Mouse (Mus musculus) liver, adult 2 months (tissue): ENCODE data around the gene Senp6. TPM values are rescaled to one million over a fixed set of nuclear protein-coding genes. Genes with fewer than 3 reads are reported as not detected.

Source experiments
- DNase-seq: peaks from one replicate; pipeline ENCODE4 v3.0.0-alpha.2; 2011; ENCODE audit warnings: low read depth, low spot score; ENCODE audit errors: extremely low read depth
- H3K27ac ChIP-seq: fragments of 200-500 bp; replicated peaks from 2 replicates; pipeline ENCODE4 v1.5.1; 2012; ENCODE audit warnings: low read depth, mild to moderate bottlenecking, control low read depth, inconsistent platforms, low read length; ENCODE audit not compliant: insufficient read depth
- H3K27me3 ChIP-seq: fragments of 200-500 bp; 2 replicates; pipeline ENCODE4 v1.6.1; 2012; ENCODE audit warnings: mild to moderate bottlenecking, moderate library complexity, low read length, inconsistent platforms; ENCODE audit not compliant: control insufficient read depth, insufficient read depth
- H3K36me3 ChIP-seq: fragments of 200-500 bp; 2 replicates; pipeline ENCODE4 v1.6.1; 2012; ENCODE audit warnings: low read length, inconsistent platforms; ENCODE audit not compliant: control insufficient read depth, insufficient read depth
- H3K4me1 ChIP-seq: fragments of 200-500 bp; 2 replicates; pipeline ENCODE4 v1.6.1; 2011; ENCODE audit warnings: low read length; ENCODE audit not compliant: control insufficient read depth, insufficient read depth
- H3K4me3 ChIP-seq: fragments of 200-500 bp; 2 replicates; pipeline ENCODE4 v1.5.1; 2011; ENCODE audit warnings: low read depth, mild to moderate bottlenecking, control low read depth, low read length, moderate library complexity; ENCODE audit not compliant: insufficient read depth
- H3K79me2 ChIP-seq: fragments of 200-500 bp; 2 replicates; pipeline ENCODE4 v1.6.1; 2012; ENCODE audit warnings: inconsistent platforms, mild to moderate bottlenecking, low read length, moderate library complexity; ENCODE audit not compliant: control insufficient read depth, insufficient read depth
- H3K9ac ChIP-seq: fragments of 200-500 bp; 2 replicates; pipeline ENCODE4 v1.6.1; 2012; ENCODE audit warnings: low read depth, mild to moderate bottlenecking, control low read depth, inconsistent platforms, low read length
- CTCF ChIP-seq: fragments of 200-500 bp; IDR thresholded peaks from 2 replicates; pipeline ENCODE4 v1.5.1; 2011; ENCODE audit warnings: low read depth, low read length, control low read depth
- POLR2A ChIP-seq: fragments of 200-500 bp; IDR thresholded peaks from 2 replicates; pipeline ENCODE4 v1.6.1; 2011; ENCODE audit warnings: low read length, control low read depth; ENCODE audit not compliant: insufficient read depth; ENCODE audit errors: extremely low read depth
- WGBS: fragments of 180-500 bp; shearing (Covaris S2); methylation state at CpG from one replicate; pipeline ENCODE4 v1.1.7; 2018; 5-methylcytosine and 5-hydroxymethylcytosine counted together
- polyA plus RNA-seq: library from polyadenylated mRNA; depleted of rRNA; stranded (reverse); fragments of >200 nt; gene quantifications from 2 replicates; pipeline ENCODE4 v1.2.3, GENCODE M21; 2012
- total RNA-seq: library from RNA; depleted of rRNA; stranded (reverse); fragments of >200 nt; gene quantifications from 2 replicates; pipeline ENCODE4 v1.2.3, GENCODE M21; 2014

Gene Senp6
- total and polyA plus RNA-seq, 2 experiments = 7.8 to 44.8 TPM

- H3K9ac ChIP-seq = no peak overlapping the region
- H3K4me3 ChIP-seq = no peak overlapping the region
- no peaks in the 10 kb centered on the region for H3K27me3 ChIP-seq
- DNase-seq = no peak
- H3K27ac ChIP-seq = no peak overlapping the region
- no peaks in the 10 kb centered on the region for H3K36me3 ChIP-seq
- TF ChIP-seq CTCF = no peak
- TF ChIP-seq POLR2A = no peak
- no peaks in the 10 kb centered on the region for H3K79me2 ChIP-seq
- H3K4me1 ChIP-seq = no peaks in the 10 kb centered on the region
- 80% methylated on average over 5 of the region's 5 CpGs for WGBS
Measured at GRCm38 (mm10) chr9:80155277-80155676, 88.6 kb downstream of the Senp6 start.

GRCm38 (mm10) chr9:80156780-80157179 lies 90.1 kb downstream of the Senp6 start:
- 85% methylated on average over 5 of the region's 5 CpGs for WGBS
- no peaks in the 10 kb centered on the region for H3K27me3 ChIP-seq
- no peak overlapping the region for H3K27ac ChIP-seq

GRCm38 (mm10) chr9:80157840-80158465 lies 91.2 kb downstream of the Senp6 start:
- Histone ChIP-seq H3K79me2 (no peaks in the 10 kb centered on the region), H3K9ac (no peak overlapping the region), H3K36me3 (no peaks in the 10 kb centered on the region), H3K27ac (no peak overlapping the region), H3K4me1 (no peaks in the 10 kb centered on the region), H3K27me3 (no peaks in the 10 kb centered on the region), H3K4me3 (no peak overlapping the region)
- WGBS = 64% methylated on average over 12 of the region's 12 CpGs
- DNase-seq = peak; percentile 78
- TF ChIP-seq POLR2A (no peak), CTCF (no peak)

More at GRCm38 (mm10) chr9:80156780-80157179, 90.1 kb downstream of the Senp6 start:
- no peak for DNase-seq
- TF ChIP-seq CTCF (no peak), POLR2A (no peak)
- Histone ChIP-seq H3K9ac (no peak overlapping the region), H3K79me2 (no peaks in the 10 kb centered on the region), H3K4me1 (no peaks in the 10 kb centered on the region), H3K36me3 (no peaks in the 10 kb centered on the region), H3K4me3 (no peak overlapping the region)

GRCm38 (mm10) chr9:80158937-80159336 lies 92.2 kb downstream of the Senp6 start:
- H3K9ac ChIP-seq = no peak overlapping the region
- WGBS = 89% methylated on average over 5 of the region's 5 CpGs
- no peak for DNase-seq
- H3K36me3 ChIP-seq = no peaks in the 10 kb centered on the region
- no peaks in the 10 kb centered on the region for H3K79me2 ChIP-seq
- no peak overlapping the region for H3K27ac ChIP-seq
- no peaks in the 10 kb centered on the region for H3K27me3 ChIP-seq
- H3K4me3 ChIP-seq = no peak overlapping the region
- TF ChIP-seq POLR2A (no peak), CTCF (no peak)
- H3K4me1 ChIP-seq = no peaks in the 10 kb centered on the region

GRCm38 (mm10) chr9:80161451-80161850 lies 94.7 kb downstream of the Senp6 start:
- Histone ChIP-seq H3K27ac (no peak overlapping the region), H3K4me3 (no peak overlapping the region), H3K9ac (no peak overlapping the region), H3K27me3 (no peaks in the 10 kb centered on the region), H3K79me2 (no peaks in the 10 kb centered on the region; the same call in 1 of the 2 replicates), H3K36me3 (no peaks in the 10 kb centered on the region), H3K4me1 (no peaks in the 10 kb centered on the region)
- no peak for TF ChIP-seq POLR2A
- no peak for TF ChIP-seq CTCF
- DNase-seq = no peak
- 92% methylated on average over 4 of the region's 4 CpGs for WGBS

GRCm38 (mm10) chr9:80163126-80163723 lies 96.5 kb downstream of the Senp6 start:
- H3K27ac ChIP-seq = no peak overlapping the region
- peaks cover 6% of the 10 kb centered on the region for H3K4me1 ChIP-seq
- H3K36me3 ChIP-seq = no peaks in the 10 kb centered on the region
- H3K79me2 ChIP-seq = peaks cover 6% of the 10 kb centered on the region; the same call in 1 of the 2 replicates
- no peaks in the 10 kb centered on the region for H3K27me3 ChIP-seq
- H3K9ac ChIP-seq = no peak overlapping the region
- TF ChIP-seq POLR2A = no peak
- no peak for TF ChIP-seq CTCF
- WGBS = 80% methylated on average over 4 of the region's 4 CpGs
- no peak for DNase-seq
- H3K4me3 ChIP-seq = no peak overlapping the region
